Mouse (Mus musculus): ENCODE results near the gene Tmcc1. TPM values are rescaled to one million over a fixed set of nuclear protein-coding genes. Genes with fewer than 3 reads are reported as not detected.
"Not testable (repeated sequence)": the region's sequence is repeated elsewhere in the genome, so short reads cannot be mapped to it uniquely, and the experiment has no call there.

Tmcc1 gene
- polyA plus RNA-seq (2017; shearing (Covaris generic)): 10 to 100 TPM; 30.4 to 30.8 TPM

DNA sequence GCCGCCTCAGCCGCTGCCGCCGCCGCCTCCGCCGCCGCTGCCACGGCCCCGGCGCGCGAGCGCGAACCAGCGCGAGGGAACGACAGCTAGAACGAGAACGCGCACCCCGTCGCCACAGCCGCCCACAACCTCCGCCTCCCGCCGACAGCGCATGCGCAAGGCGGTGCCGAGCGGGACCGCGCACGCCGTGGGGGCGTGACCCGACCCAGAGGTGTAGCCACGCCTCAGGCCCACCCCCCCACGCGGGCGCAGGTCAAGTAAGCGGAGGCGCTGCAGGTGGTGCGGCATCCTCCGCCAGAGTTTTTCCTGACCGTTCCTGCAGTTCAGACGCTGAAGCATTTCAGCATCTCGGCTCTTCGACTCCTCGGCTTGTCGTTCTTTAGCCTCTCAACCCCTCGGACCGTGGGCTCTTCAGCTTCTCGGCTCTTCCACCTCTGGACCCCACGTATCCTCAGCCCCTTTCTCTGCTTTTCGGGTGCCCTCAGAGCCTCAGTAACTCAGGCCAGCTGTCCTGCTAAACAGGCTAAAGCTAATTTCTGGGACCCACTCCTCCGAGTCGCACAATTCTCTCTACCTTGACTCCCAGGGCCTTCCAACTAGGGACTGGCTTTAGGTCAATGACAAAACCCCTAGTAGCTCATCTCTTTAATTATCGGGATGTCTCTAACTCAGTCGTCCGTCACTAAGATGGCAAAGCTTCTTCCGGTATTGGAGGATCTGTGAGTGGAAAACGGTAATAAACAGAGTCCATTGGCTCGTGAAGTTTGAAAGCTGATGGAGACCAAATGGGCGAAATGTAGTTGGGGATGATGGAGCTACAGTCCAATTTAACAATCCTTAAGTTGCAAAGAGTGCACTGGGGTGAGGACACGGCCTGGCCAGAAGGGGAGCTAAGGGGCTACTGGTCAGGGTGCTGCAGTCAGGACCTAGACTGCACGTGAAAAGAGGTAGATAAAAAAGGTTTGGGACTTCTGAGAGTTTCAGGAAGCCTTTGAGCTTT is at the start of gene Tmcc1:
Gene Tmcc1, minus strand, starts transcription at position 93 of the 1,000 bp plus-strand sequence.
- peak; percentile 87 for ATAC-seq

DNA sequence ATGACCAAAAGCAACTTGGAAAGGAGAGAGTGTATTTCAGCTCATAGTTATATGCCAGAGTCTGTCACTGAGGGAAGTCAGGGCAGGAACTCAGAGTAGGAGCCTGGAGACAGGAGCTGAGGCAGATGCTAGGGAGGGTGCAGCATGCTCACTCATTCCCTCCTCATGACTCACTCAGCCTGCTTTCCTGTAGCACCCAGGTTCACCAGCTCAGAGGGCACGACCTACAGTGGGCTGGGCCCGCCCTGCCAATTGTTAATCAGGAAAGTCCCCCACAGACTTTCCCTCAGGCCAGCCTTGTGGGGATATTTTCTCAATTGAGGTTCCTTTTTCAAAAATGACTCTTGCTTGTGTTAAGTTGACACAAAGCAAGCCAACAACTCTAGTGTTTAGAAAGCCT is 47.1 kb upstream of the Tmcc1 start:
- no peak for ATAC-seq

GRCm38 (mm10) chr6:116238083-116238482 is 44.8 kb upstream of the Tmcc1 start:
- no peak for ATAC-seq

- no peak for ATAC-seq
Observed at GRCm38 (mm10) chr6:116235336-116235735, 42.0 kb upstream of the Tmcc1 start.

DNA sequence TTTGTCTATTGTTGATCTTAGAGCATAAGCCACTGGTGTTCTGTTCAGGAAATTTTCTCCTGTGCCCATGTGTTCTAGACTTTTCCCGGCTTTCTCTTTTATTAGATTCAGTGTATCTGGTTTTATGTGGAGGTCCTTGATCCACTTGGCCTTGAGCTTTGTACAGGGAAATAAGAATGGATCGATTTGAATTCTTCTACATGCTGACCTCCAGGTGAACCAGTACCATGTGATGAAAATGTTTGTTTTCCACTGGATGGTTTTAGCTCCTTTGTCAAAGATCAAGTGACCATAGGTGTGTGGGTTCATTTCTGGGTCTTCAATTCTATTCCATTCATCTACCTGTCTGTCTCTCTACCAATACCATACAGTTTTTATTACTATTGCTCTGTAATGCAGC is 41.5 kb upstream of the Tmcc1 start:
- ATAC-seq: not testable (repeated sequence)

DNA sequence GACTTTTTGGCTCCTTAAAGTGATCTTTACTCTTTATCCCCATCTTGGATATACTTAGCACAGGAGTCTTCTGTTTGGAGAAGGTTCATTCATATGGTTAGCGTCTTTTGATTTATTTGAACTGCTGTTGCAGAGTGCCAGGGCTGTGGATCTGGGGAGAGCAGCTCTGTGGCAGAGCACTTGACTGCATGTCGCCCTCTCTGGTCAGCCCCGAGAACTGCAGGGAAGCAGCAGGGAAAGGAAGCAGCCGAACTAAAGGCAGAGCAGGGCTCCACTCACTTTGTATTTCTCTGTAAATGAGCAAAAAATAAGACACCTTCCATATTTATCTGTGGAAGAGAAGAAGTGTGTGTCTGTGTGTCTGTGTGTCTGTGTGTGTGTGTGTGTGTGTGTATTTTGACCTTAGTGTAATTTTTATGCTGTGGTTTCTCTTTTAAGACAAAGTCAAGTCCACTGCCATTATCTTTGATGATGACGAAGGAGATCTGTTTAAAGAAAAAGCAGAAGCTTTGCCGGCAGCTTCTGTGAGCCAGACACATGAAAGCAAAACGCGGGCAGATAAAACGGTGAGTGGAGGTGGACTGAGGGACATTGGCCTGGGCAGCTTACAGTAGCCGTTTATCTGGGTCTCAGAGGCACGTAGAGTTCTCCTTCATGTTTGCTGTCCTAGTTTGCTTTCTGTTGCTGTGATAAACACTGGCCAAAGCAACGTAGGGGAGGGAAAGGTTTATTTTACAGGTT is 35.7 kb upstream of the Tmcc1 start:
- peak; percentile 90 for ATAC-seq

DNA sequence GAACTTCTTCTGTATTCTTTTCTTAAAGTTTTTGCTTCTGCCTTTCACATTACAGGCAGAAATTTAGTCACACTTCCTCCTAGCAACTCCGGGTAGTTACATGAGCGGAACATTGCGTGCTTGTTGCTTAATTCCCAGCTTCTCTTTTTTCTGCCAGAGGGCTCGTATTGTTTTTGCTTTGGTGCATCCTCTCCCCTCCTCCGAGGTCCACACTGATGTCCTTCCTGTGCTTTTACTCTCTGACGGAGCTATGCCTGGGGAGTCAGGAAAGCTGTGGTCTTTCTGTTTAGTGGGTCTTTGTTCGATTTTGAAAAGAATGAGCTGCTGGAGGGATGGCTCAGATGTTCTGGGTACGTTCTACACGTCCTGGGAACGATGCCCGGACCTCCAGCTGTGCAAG is 34.5 kb upstream of the Tmcc1 start:
- ATAC-seq: no peak

DNA sequence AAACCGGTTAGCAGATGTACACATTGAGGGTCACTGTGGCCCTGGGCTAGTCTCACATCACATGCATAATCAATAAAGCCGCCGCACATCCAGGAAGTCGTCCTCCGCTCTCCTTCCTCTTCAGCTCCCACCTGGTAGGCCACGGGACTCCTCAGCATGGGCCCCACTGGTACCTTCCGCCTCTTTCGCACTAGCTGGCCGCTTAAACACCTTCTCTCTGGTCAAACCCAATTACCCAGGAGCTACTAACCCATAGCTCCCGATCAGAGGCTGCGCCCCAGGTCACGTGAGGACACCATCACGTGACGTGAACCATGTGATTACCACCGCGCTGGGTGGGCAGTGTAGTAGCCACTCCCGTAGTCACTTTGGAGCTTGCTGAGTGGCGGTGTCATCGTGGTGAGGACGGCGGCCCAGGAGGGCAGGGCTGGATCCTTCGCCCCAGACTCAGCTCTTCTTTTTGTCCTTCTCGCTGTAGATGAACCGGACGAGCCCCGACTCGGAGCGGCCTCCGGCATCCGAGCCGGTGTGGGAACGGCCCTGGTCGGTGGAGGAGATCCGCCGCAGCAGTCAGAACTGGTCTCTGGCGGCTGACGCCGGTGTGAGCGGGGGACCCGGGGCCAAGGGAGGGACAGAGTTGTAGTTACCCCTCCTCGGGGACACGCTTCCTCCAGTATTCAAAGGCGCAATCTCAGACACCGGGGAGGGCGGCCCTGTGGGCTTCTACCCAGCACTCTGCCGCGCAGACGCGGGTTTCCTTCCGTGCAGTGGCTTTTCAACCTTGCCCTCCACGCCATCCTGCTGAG is 14.6 kb upstream of the Tmcc1 start, which contains the start of gene Washc2:
Gene Washc2, plus strand, starts transcription at position 310 of the 806 bp plus-strand sequence.
- ATAC-seq: peak; percentile 89

DNA sequence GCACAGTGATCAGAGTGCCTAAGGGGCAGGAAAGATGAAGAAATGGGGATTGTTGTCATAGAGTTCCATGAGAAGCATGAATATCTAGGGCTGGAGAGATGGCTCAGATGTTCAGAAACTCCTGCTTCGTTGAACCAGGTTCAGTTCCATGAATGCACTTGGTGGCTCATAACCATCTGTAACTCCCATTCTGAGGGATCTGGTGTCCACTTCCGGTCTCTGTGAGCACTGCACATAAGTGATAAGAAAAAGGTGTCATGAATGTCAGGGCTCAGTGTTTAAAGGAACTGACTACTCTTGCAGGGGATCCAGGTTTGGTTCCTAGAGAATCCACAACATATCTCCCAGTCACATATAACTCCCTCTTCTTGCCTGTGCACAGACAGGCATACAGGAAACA is 6.4 kb upstream of the Tmcc1 start:
- no peak for ATAC-seq

GRCm38 (mm10) chr6:116198173-116198572 is 4.9 kb upstream of the Tmcc1 start:
- ATAC-seq: peak; percentile 43

- ATAC-seq: no peak
Observed at GRCm38 (mm10) chr6:116195811-116196210, 2.5 kb upstream of the Tmcc1 start.

- ATAC-seq: no peak
Observed at GRCm38 (mm10) chr6:116192809-116193311, 426 bp downstream of the Tmcc1 start.

GRCm38 (mm10) chr6:116189417-116189816 is 3.9 kb downstream of the Tmcc1 start:
- ATAC-seq: no peak

- ATAC-seq: peak; percentile 48
Observed at GRCm38 (mm10) chr6:116186485-116186884, 6.8 kb downstream of the Tmcc1 start.

- peak; percentile 26 for ATAC-seq
Observed at GRCm38 (mm10) chr6:116183509-116183908, 9.8 kb downstream of the Tmcc1 start.

DNA sequence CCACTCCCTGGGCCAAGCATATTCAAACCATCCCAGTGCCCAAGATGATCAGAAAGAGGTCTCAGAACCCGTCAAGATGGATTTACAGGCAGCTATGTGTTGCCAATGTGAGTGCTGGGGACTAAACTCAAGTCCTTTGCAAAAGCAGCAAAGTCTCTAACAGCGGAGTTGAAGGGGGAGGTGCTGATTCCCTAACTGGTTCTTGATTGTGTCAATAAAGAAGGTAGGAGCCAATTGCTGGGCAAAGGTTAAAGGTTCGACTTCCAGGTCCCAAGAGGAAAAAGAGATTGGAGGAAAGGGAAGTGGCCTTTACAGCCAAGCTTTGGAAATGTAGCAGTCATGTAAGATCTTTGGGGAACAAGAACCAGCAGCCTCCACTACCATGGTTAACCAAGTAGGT is 12.6 kb downstream of the Tmcc1 start:
- no peak for ATAC-seq

DNA sequence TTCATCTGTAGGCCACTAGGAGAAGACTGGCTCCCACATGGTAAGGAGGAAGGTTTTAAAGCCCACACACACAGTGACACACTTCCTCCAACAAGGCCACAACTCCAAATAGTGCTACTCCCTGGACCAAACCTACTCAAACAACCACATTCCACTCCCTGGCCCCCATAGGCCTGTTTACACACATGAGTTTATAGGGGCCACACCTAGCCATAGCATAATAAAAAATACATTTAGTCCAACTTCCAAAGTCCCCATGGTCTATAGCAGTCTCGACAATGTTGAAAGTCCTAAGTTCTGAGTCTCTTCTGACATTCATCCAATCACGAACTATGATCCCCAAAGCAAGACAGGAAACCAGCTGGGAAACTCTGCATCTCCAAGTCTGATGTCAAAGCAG is 14.9 kb downstream of the Tmcc1 start:
- no peak for ATAC-seq

DNA sequence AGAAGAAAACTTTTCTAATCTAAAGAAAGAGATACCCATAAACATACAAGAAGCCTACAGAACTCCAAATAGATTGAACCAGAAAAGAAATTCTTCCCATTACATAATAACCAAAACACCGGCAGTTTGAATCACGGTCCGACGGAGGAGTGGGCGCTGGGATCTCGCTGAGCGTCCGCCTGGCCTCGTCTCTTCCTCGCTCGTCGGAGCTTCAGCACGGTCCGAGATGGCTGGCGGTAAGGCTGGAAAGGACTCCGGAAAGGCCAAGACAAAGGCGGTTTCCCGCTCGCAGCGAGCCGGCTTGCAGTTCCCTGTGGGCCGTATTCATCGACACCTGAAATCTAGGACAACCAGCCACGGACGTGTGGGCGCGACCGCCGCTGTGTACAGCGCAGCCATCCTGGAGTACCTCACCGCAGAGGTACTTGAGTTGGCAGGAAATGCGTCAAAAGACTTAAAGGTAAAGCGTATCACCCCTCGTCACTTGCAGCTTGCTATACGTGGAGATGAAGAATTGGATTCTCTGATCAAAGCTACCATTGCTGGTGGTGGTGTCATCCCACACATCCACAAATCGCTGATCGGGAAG is 19.7 kb downstream of the Tmcc1 start:
- peak; percentile 77 for ATAC-seq

- ATAC-seq: no peak
Observed at GRCm38 (mm10) chr6:116166383-116166782, 26.9 kb downstream of the Tmcc1 start.

GRCm38 (mm10) chr6:116154854-116155624 is 38.2 kb downstream of the Tmcc1 start:
- ATAC-seq: no peak

- ATAC-seq: no peak
Observed at GRCm38 (mm10) chr6:116147386-116147785, 45.9 kb downstream of the Tmcc1 start.

Data from CD4-positive, CD25-positive, alpha-beta regulatory T cell, adult 4 months (primary cell).